Mouse (Mus musculus): ENCODE measurements around the gene Htra1. TPM values are rescaled to one million over a fixed set of nuclear protein-coding genes. Genes with fewer than 3 reads are reported as not detected.
A peak's percentile ranks its signal among the peaks of the same experiment; 100 is the strongest.

Htra1 gene
- polyA plus RNA-seq, 1 experiment = 176 TPM

DNA sequence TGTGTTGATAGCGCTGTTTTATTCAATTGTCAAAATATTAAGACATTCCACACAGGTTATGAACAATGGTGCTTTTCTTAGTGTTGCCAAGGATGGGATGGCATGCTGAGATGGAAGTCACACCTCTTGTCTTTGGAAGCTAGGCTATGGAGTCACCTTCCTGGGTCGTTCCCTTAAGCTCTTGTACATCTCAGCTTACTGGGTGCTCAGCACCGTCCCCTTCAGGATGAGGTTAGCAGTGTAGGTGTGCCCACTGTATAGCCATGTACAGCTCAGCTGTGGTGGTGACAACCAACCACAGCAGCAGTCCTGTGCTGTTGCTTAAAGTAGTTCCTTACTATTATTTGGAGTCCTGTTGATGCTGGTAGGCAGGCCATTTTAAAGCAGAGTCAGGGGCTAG lies 47.0 kb downstream of the Htra1 start:
- Histone ChIP-seq H3ac (ENCODE audit: control insufficient read depth, insufficient read length) (no peak overlapping the region), H3K4me3 (no peak overlapping the region), H3K4me2 (ENCODE audit: low read depth) (no peak overlapping the region), H3K79me2 (ENCODE audit: control insufficient read depth, insufficient read depth) (no peaks in the 10 kb centered on the region), H3K36me3 (ENCODE audit: control insufficient read depth, insufficient read depth) (peaks cover 15% of the 10 kb centered on the region), H3K27me3 (ENCODE audit: control insufficient read depth, insufficient read depth, insufficient read length) (no peaks in the 10 kb centered on the region)
- TF ChIP-seq MAX (IDR thresholded peaks at IDR 0.05; ENCODE audit: low read depth) (no peak), TCF3 (IDR thresholded peaks at IDR 0.05; ENCODE audit: insufficient read length, low read depth) (no peak), REST (IDR thresholded peaks at IDR 0.05; ENCODE audit: insufficient read depth, insufficient read length) (no peak), SRF (IDR thresholded peaks at IDR 0.05; ENCODE audit: control insufficient read depth, insufficient read length, low read depth) (no peak), TCF12 (IDR thresholded peaks at IDR 0.05; ENCODE audit: insufficient read depth, poor library complexity, severe bottlenecking) (no peak), POLR2A (IDR thresholded peaks at IDR 0.05; ENCODE audit: insufficient read length, low read depth) (no peak), POLR2AphosphoS2 (IDR thresholded peaks at IDR 0.05; ENCODE audit: insufficient read length, low read depth) (no peak), USF1 (IDR thresholded peaks at IDR 0.05; ENCODE audit: low read depth) (no peak), E2F4 (IDR thresholded peaks at IDR 0.05; ENCODE audit: insufficient read depth) (no peak), MYOG (IDR thresholded peaks at IDR 0.05; ENCODE audit: control insufficient read depth in 1 of 3, insufficient read depth in 1 of 3, insufficient read length in 2 of 3, low read depth in 2 of 3) (no peak), CEBPB (IDR thresholded peaks at IDR 0.05; ENCODE audit: insufficient read depth, poor library complexity, severe bottlenecking) (no peak), MYOD1 (IDR thresholded peaks at IDR 0.05; ENCODE audit: control insufficient read depth in 1 of 3, insufficient read length in 2 of 3, low read depth in 2 of 3) (no peak)

DNA sequence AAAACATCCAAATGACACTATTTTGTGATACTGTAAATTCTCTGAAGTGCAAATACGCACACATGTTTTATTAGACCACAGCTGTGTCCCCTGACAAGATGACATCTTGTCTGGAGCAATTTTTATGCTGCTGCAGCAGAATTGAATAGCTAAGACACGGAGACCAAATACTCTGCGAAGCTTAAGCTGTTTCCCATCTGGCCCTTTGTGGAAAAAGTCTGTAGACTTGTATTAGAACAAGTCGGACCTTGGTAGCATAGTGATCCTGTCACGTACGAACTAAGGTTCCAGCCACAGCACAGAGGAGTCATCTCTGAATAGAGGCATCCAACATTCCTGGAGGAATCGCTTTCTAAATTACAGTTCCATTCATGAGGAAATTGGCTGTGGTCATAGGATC lies 48.4 kb downstream of the Htra1 start:
- H3K4me2 ChIP-seq (ENCODE audit: low read depth) = no peak overlapping the region
- H3K79me2 ChIP-seq (ENCODE audit: control insufficient read depth, insufficient read depth) = no peaks in the 10 kb centered on the region
- peaks cover 15% of the 10 kb centered on the region for H3K36me3 ChIP-seq (ENCODE audit: control insufficient read depth, insufficient read depth)
- no peaks in the 10 kb centered on the region for H3K27me3 ChIP-seq (ENCODE audit: control insufficient read depth, insufficient read depth, insufficient read length)
- no peak overlapping the region for H3K4me3 ChIP-seq
- H3ac ChIP-seq (ENCODE audit: control insufficient read depth, insufficient read length) = no peak overlapping the region
- TF ChIP-seq SRF (IDR thresholded peaks at IDR 0.05; ENCODE audit: control insufficient read depth, insufficient read length, low read depth) = no peak

DNA sequence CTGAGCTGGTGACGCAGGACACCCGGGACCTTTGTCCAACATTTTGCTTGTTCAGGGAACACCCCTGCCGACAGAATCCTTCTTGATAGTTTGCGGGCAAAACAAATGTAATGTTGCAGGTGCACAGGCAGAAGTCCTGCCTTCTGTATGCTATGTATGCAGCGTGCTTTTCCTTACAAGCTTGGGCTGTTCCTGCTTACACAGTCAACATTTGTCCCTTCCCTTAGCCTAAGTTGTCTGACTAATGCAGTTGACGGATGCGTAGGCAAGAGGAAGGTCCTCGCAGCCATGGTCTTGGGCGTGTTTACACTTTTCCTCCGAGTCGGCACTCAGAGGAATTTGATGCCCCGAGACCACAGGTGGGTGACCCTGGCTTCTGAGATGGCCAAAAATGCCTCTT lies 49.3 kb downstream of the Htra1 start:
- H3K27me3 ChIP-seq (ENCODE audit: control insufficient read depth, insufficient read depth, insufficient read length) = no peaks in the 10 kb centered on the region
- H3K4me2 ChIP-seq (ENCODE audit: low read depth) = no peak overlapping the region
- no peak overlapping the region for H3ac ChIP-seq (ENCODE audit: control insufficient read depth, insufficient read length)
- H3K4me3 ChIP-seq = no peak overlapping the region
- no peaks in the 10 kb centered on the region for H3K79me2 ChIP-seq (ENCODE audit: control insufficient read depth, insufficient read depth)
- H3K36me3 ChIP-seq (ENCODE audit: control insufficient read depth, insufficient read depth) = peaks cover 15% of the 10 kb centered on the region
- TF ChIP-seq TCF12 (IDR thresholded peaks at IDR 0.05; ENCODE audit: insufficient read depth, poor library complexity, severe bottlenecking) (no peak), MAX (IDR thresholded peaks at IDR 0.05; ENCODE audit: low read depth) (no peak), SRF (IDR thresholded peaks at IDR 0.05; ENCODE audit: control insufficient read depth, insufficient read length, low read depth) (no peak), POLR2AphosphoS2 (IDR thresholded peaks at IDR 0.05; ENCODE audit: insufficient read length, low read depth) (no peak), USF1 (IDR thresholded peaks at IDR 0.05; ENCODE audit: low read depth) (no peak), TCF3 (IDR thresholded peaks at IDR 0.05; ENCODE audit: insufficient read length, low read depth) (no peak)

DNA sequence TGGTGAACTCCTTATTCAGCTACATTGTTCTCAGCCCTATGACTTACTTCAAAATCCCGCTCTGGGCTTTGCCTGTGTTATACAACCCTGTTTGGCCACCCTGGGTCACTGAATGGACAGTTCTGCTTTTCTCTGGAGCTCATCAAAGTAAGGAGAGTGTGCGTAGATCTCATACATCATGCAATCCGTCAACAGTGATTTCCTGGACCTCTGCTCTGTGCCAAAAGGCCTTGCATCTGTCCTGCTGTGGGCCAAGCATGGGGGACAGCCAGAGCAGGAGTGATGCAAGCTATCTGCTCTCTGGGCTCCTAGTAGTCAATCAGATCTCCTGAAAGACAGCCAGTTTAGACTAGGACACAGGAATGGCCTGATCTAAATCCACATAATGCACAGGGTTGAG lies 49.8 kb downstream of the Htra1 start:
- Histone ChIP-seq H3ac (ENCODE audit: control insufficient read depth, insufficient read length) (no peak overlapping the region), H3K4me2 (ENCODE audit: low read depth) (no peak overlapping the region), H3K36me3 (ENCODE audit: control insufficient read depth, insufficient read depth) (peaks cover 15% of the 10 kb centered on the region), H3K27me3 (ENCODE audit: control insufficient read depth, insufficient read depth, insufficient read length) (no peaks in the 10 kb centered on the region), H3K79me2 (ENCODE audit: control insufficient read depth, insufficient read depth) (no peaks in the 10 kb centered on the region), H3K4me3 (no peak overlapping the region)
- TF ChIP-seq CEBPB (IDR thresholded peaks at IDR 0.05; ENCODE audit: insufficient read depth, poor library complexity, severe bottlenecking) = no peak
- no peak for TF ChIP-seq SRF (IDR thresholded peaks at IDR 0.05; ENCODE audit: control insufficient read depth, insufficient read length, low read depth)
- no peak for TF ChIP-seq MYOG (IDR thresholded peaks at IDR 0.05; ENCODE audit: control insufficient read depth in 1 of 3, insufficient read depth in 1 of 3, insufficient read length in 2 of 3, low read depth in 2 of 3)
- TF ChIP-seq POLR2AphosphoS2 (IDR thresholded peaks at IDR 0.05; ENCODE audit: insufficient read length, low read depth) = no peak

DNA sequence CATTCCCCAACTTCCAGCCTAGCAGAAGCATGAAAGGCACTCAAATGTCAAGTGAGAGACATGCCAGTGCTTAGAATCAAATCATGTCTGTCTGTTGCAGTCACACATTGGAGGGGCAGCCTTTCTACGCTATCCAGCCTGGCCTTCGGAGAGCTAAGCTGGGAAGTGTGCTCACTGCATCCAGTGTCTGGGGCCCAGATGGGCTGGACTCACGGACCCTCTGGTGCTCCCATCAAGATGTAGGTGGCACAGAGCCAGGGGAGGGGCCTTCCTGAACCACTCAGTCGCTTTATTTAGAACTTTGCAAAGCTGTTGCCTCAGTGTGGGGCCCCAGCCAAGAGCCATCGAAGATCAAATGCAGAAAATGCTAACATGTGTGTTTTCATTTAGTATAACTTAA lies 52.2 kb downstream of the Htra1 start:
- Histone ChIP-seq H3K79me2 (ENCODE audit: control insufficient read depth, insufficient read depth) (no peaks in the 10 kb centered on the region), H3ac (ENCODE audit: control insufficient read depth, insufficient read length) (no peak overlapping the region), H3K36me3 (ENCODE audit: control insufficient read depth, insufficient read depth) (peaks cover 12% of the 10 kb centered on the region), H3K4me3 (no peak overlapping the region), H3K27me3 (ENCODE audit: control insufficient read depth, insufficient read depth, insufficient read length) (no peaks in the 10 kb centered on the region), H3K4me2 (ENCODE audit: low read depth) (no peak overlapping the region)
- peak; percentile 37 for TF ChIP-seq POLR2AphosphoS2 (IDR thresholded peaks at IDR 0.05; ENCODE audit: insufficient read length, low read depth)
- TF ChIP-seq MYOD1 (IDR thresholded peaks at IDR 0.05; ENCODE audit: control insufficient read depth in 1 of 3, insufficient read length in 2 of 3, low read depth in 2 of 3) = no peak

DNA sequence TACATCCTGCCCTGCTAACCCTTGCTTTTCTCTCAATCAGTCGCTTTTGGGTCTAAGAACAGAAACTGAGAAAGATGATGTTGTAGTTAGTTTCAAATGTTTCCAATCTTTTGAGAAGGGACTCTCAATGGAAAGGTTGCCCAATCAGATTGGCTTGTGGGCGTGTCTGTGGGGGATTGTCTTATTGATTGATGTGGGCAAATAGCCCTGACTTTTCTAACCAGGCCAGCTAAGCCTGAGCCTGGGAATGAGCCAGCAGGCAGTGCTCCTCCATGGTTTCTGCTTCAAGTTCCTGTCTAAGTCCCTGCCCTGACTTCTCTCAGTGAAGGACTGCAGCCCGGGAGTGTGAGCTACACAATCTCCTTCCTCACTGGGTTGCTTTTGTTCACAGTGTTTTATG lies 53.5 kb downstream of the Htra1 start:
- H3ac ChIP-seq (ENCODE audit: control insufficient read depth, insufficient read length) = no peak overlapping the region
- no peak overlapping the region for H3K4me3 ChIP-seq
- TF ChIP-seq POLR2AphosphoS2 (IDR thresholded peaks at IDR 0.05; ENCODE audit: insufficient read length, low read depth) (no peak), POLR2A (IDR thresholded peaks at IDR 0.05; ENCODE audit: insufficient read length, low read depth) (no peak), REST (IDR thresholded peaks at IDR 0.05; ENCODE audit: insufficient read depth, insufficient read length) (no peak), SRF (IDR thresholded peaks at IDR 0.05; ENCODE audit: control insufficient read depth, insufficient read length, low read depth) (no peak), TCF12 (IDR thresholded peaks at IDR 0.05; ENCODE audit: insufficient read depth, poor library complexity, severe bottlenecking) (no peak), E2F4 (IDR thresholded peaks at IDR 0.05; ENCODE audit: insufficient read depth) (no peak), USF1 (IDR thresholded peaks at IDR 0.05; ENCODE audit: low read depth) (no peak), TCF3 (IDR thresholded peaks at IDR 0.05; ENCODE audit: insufficient read length, low read depth) (no peak), CEBPB (IDR thresholded peaks at IDR 0.05; ENCODE audit: insufficient read depth, poor library complexity, severe bottlenecking) (no peak), MYOG (IDR thresholded peaks at IDR 0.05; ENCODE audit: control insufficient read depth in 1 of 3, insufficient read depth in 1 of 3, insufficient read length in 2 of 3, low read depth in 2 of 3) (no peak), MAX (IDR thresholded peaks at IDR 0.05; ENCODE audit: low read depth) (no peak), MYOD1 (IDR thresholded peaks at IDR 0.05; ENCODE audit: control insufficient read depth in 1 of 3, insufficient read length in 2 of 3, low read depth in 2 of 3) (no peak)
- H3K79me2 ChIP-seq (ENCODE audit: control insufficient read depth, insufficient read depth) = no peaks in the 10 kb centered on the region
- H3K36me3 ChIP-seq (ENCODE audit: control insufficient read depth, insufficient read depth) = peaks cover 6% of the 10 kb centered on the region
- no peaks in the 10 kb centered on the region for H3K27me3 ChIP-seq (ENCODE audit: control insufficient read depth, insufficient read depth, insufficient read length)
- no peak overlapping the region for H3K4me2 ChIP-seq (ENCODE audit: low read depth)

Data from myocyte (in vitro differentiated cells).